Mouse (Mus musculus) mouse embryonic stem cell (cell line): ENCODE measurements around the gene Cox14.

ENCODE experiments used
- in situ Hi-C, 2 experiments: fragments of 300-500 bp; cut with MboI; formaldehyde crosslinking; loops; 1 replicate in 1 of 2; 3 replicates in 1 of 2; pipeline ENCODE4 v1.14.3; 2019 to 2020; ENCODE audit warnings: low sequenced_read_pairs in 2 of 2, low pct_unique_long_range_greater_than_20kb in 1 of 2, mixed read lengths in 1 of 2; ENCODE audit not compliant: unreplicated experiment in 1 of 2

The Cox14 gene

DNA sequence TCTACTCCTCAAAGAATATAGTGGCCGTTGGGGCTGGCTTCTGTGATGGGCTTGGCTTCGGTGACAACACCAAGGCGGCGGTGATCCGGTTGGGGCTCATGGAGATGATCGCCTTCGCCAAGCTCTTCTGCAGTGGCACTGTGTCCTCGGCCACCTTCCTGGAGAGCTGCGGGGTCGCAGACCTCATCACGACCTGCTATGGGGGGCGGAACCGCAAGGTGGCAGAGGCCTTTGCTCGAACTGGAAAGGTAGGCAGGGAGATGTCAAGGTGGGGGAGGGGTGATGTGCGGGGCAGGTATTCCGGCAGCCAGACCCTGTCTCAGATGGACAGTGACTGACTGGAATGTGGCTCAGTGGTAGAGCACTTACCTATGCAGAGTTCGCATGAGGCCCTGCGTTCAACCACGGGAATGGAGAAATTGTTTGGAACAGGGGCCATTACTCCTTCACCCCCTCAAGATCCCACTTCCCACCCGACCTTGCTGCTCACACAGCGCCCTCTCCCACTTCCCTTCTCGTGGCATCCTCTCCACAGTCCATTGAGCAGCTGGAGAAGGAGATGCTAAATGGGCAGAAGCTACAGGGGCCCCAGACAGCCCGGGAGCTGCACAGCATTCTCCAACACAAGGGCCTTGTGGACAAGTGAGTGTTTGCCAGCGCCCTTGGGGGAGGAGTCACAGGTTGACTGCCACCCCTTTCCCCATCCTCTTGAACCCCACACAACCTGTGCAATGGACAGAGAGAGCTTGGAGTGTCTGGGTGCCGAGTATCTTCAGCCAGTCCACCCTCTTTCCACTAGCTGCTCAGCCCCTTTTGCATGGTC, 3.3 kb upstream of the Cox14 start:
- in situ Hi-C loops: no loop called here

- in situ Hi-C loops: no loop called here
Observed at GRCm38 (mm10) chr15:99723120-99723514, 2.3 kb upstream of the Cox14 start.

DNA sequence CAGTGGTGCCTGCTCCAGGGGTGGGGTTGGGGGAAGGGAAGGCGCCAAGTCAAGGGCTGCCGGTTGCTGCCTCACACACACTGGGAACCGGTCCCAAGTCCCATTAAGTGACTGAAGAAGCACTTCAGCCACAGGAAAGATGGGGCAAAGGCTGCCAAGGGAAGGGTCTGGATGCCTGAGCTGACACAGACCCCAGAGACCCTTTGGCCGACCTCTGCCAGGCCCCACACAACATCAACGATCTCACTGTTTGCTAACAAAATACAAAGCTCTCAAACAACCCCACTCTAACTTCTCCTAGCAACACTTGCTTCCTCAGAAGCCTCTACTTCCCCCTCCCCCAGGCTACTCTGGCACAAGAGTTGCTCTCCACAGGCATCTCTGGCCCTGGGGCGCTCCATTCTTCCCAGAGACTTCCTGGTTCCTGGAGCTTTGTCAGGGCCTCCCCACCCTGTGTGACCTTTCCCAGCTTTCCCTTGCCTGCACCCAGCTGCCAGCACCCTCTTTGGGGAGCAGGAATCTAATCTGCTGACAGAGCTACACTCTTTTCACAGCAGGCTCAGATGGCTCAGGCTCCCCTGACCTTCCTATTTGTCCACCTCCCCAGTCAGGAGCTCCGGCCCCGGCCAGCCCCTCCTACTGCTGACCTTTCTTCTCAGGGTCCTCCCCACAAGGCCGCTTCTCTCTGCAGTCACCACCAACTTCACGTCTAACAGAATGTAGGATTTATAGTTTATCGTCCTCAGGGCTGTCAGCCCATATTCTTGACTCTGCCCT, 1.7 kb upstream of the Cox14 start:
- in situ Hi-C loops: no loop called here

DNA sequence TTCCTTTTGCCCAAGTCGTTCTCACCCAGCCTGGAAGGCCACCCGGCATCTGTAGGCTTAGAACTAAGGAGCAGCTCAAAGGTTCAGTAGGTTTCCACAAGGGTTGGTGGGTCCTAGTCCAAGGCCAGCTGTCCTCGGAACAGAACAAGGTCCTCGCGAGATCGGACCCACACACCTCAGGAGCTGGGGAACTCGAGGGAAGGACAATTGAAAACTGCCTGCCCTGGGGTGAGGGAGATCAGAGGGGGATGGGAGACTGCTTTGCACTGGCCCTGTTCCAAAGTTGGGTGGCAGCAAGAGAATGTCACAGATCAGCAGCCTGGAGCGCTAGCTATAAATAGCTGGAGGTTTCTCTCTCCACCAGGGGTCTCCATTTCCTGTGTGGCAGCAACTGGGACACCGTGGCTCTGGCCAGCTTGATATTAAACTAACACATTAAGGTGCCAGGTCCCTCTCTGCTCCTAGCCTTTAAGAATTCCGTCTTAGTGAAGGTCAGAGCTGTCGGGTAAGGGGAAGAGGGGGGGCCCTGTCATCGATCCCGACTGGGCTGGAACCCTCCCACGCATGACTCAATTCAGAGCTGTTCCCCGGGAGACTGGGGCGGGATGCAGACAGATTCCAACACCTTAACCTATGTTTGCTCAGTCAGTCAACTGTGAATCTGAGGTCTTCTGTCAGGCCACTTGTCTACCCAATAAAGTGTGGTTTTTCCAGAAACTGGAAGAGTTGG, 961 bp upstream of the Cox14 start:
- in situ Hi-C loops: loop anchor here in 1 of 2 experiments (5.0 kb wide), 1 partner anchor 183 kb away; no protein-coding TSS in a partner anchor

- in situ Hi-C loops: loop anchor here in 1 of 2 experiments (5.0 kb wide), 1 partner anchor 181 kb away; no protein-coding TSS in a partner anchor
Observed at GRCm38 (mm10) chr15:99726549-99726948, 1.1 kb downstream of the Cox14 start.

DNA sequence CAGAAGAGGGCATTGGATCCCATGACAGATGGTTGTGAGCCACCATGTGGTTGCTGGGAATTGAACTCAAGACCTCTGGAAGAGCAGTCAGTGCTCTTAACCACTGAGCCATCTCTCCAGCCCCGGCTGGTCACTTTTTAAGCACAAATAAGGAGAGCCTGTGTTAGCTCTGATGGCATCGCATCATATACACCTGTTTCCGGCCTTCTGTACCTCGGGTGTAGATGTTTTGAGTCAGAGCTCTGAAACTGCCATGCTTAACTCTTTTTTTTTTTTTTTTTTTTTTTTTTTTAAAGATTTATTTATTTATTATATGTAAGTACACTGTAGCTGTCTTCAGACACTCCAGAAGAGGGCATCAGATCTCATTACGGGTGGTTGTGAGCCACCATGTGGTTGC, 1.6 kb downstream of the Cox14 start:
- in situ Hi-C loops: loop anchor here in 1 of 2 experiments (5.0 kb wide), 1 partner anchor 180 kb away; no protein-coding TSS in a partner anchor

DNA sequence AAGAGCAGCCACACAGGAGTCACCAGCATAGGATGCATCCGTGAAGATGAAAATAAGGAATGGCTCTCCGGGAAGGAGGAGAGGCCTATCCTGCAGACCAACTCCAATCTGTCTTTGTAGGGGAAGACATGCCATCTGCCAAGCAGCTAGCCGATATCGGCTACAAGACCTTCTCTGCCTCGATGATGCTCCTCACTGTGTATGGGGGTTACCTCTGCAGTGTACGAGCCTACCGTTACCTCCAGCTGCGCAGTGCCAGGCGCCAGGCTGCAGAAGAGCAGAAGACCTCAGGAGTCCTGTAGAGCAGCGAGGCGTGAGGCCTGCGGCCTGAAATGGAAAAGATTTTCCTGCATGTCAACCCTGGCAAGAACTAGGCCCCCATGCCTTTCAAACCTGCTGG, 2.1 kb downstream of the Cox14 start:
- in situ Hi-C loops: loop anchor here in 1 of 2 experiments (5.0 kb wide), 1 partner anchor 180 kb away; no protein-coding TSS in a partner anchor

GRCm38 (mm10) chr15:99728211-99728610, 2.8 kb downstream of the Cox14 start:
- in situ Hi-C loops: loop anchor here in 1 of 2 experiments (5.0 kb wide), 1 partner anchor 179 kb away; no protein-coding TSS in a partner anchor

DNA sequence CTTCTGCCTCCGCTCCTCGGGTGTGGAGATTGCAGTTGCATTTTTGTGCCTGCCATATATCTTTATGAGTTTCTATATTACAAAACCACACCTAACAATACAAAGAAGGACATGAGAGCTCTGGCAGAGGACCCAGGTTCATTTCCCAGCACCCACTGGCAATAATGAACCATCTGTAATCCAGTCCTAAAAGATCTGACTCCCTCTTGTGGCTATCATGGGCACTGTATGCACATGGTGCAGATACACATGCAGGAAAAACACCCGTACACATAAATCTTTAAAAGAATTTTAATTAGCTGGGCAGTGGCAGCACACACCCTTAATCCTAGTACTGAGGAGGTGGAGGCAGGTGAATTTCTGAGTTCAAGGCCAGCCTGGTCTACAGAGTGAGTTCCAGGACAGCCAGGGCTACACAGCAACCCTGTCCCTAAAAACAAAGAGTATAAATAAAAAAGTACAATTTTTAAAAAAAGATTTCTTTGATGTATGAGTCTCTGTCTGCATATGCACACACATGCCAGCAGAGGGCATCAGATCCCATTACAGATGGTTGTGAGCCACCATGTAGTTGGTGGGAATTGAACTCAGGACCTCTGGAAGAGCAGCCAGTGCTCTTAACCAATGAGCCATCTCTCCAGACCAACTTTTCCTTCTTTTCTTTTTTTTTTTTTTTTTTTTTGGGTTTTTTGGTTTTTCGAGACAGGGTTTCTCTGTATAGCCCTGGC, 3.8 kb downstream of the Cox14 start:
- in situ Hi-C loops: loop anchor here in 1 of 2 experiments (5.0 kb wide), 1 partner anchor 178 kb away; no protein-coding TSS in a partner anchor

- in situ Hi-C loops: no loop called here
Observed at GRCm38 (mm10) chr15:99731167-99731566, 5.7 kb downstream of the Cox14 start.

DNA sequence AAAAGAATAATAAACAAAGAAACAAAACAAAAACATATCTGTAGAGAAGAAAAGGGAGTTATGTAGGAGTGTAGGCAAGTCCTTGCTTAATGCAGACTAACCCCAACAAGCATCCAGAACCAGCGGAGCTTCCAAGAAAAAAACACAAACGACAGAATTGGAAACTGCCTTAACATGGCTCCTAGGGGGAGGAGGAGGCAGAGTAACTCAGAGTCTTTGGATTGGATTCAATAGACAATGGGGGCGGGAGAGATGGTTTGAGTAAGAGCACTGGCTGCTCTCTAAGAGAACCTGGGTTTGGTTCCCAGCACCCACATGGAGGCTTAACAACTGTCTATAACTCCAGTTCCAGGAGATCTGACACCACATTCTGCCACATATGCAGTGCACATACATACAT, 6.3 kb downstream of the Cox14 start:
- in situ Hi-C loops: no loop called here

GRCm38 (mm10) chr15:99733186-99733585, 7.8 kb downstream of the Cox14 start:
- in situ Hi-C loops: no loop called here

GRCm38 (mm10) chr15:99735631-99736030, 10.2 kb downstream of the Cox14 start:
- in situ Hi-C loops: no loop called here

DNA sequence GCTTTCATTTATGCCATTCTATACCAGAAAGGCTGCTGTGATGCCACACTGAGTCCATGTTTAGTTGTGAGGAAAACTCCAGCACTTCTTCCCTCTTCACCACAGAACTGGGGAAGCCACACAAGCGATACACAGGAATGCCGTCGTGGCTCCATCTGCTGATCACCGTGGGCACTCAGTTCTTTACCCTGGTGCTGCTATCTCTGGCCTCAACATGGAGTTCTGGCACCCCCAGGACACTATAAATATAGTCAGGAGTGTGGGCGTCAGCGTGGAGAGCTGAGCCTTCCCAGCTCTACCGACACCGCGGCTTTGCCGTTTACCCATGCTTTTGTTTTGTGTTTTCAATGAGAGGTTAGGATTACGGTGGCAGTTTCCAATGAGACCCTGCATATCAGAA, 11.3 kb downstream of the Cox14 start:
- in situ Hi-C loops: no loop called here

- in situ Hi-C loops: no loop called here
Observed at GRCm38 (mm10) chr15:99740229-99740628, 14.8 kb downstream of the Cox14 start.

GRCm38 (mm10) chr15:99754204-99754603, 28.8 kb downstream of the Cox14 start:
- in situ Hi-C loops: no loop called here

DNA sequence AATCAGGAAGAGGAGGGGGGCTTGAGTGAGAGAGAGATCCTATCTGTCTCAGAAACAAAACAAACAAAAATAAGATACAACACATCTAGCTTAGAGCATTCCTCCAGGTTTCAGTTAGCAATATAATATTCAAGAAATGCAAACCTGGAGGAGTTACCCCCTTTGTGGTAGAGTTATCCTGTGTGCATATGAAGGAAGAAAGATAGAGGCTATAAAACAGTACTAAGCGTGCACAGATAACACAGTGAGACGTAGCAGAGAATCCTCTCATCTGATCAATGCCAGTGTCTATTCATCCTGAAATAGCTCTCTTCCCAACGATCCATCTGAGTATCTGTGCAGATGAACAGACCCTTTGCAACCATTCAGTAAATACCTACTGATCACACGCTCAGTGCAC, 42.0 kb downstream of the Cox14 start:
- in situ Hi-C loops: no loop called here

- in situ Hi-C loops: no loop called here
Observed at GRCm38 (mm10) chr15:99768761-99769160, 43.3 kb downstream of the Cox14 start.
